Mouse (Mus musculus): ENCODE measurements around the gene Cacna1g. TPM values are rescaled to one million over a fixed set of nuclear protein-coding genes. Genes with fewer than 3 reads are reported as not detected.

Cacna1g gene
- 10 to 100 TPM; 83.4 to 92.5 TPM for total RNA-seq (2021)

DNA sequence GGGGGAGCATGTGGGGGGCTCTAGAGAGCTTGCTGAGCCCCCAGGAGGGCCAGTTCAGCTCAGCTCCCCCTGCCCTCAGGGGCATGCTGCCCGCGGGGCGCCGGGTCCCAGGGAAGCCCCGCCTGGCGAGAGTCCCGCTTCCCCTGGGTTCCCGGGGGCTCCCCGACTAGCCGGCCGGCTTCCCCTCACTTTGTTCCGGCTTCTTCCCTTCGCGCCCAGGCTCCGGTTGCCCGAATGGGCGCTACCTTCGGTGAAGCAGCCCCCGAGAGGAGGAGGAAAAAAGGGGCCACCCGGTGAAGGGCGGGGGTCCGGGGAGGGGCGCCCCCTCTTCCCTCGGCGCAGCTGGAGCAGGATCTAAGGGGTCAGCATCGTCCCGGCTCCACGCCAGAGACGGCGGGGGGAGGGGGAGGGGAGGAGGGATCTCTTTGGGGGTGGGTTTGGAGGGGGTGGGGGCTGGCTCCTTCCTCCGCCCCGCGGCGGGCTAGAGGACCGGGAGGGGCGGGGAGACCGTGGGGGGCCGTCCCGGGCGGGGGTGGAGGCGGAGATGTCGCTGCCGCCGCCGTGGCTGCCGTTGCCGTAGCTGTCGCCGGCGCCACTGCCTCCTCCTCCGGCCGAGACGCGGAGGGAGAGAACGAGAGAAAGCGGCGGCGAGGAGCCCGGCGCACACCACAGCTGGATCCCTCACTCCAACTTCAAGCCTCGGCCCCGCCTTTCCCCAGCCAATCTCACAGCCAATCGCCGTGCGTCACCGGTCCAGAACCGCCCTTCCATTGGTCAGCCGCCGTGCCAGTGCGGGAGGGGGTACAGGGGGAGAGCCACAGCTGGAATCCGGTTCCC lies at the start of gene Cacna1g:
Cacna1g (minus strand) TSS at position 492 of the 837 bp plus-strand sequence.
- peak; percentile 86 to 95 for DNase-seq (ENCODE audit: low spot score in 2 of 2)

GRCm38 (mm10) chr11:94521219-94521843 lies 47.3 kb upstream of the Cacna1g start, which contains the start of gene Mycbpap:
Mycbpap (minus strand) TSS chr11:94521742.
- peak; percentile 64 to 67 for DNase-seq (ENCODE audit: low spot score in 2 of 2)
- intact Hi-C loops (cut with DNase I), result no loop called here

More for the DNA sequence above, at the start of gene Cacna1g:
- intact Hi-C loops (cut with DNase I), result loop anchor here (2.0 to 5.0 kb wide), 2 partner anchors 49 to 147 kb away; partner anchors contain the start of gene Ankrd40

- intact Hi-C loops (cut with DNase I), result no loop called here
- no peak for DNase-seq (ENCODE audit: low spot score in 2 of 2)
Observed at GRCm38 (mm10) chr11:94513452-94513851, 39.5 kb upstream of the Cacna1g start.

DNA sequence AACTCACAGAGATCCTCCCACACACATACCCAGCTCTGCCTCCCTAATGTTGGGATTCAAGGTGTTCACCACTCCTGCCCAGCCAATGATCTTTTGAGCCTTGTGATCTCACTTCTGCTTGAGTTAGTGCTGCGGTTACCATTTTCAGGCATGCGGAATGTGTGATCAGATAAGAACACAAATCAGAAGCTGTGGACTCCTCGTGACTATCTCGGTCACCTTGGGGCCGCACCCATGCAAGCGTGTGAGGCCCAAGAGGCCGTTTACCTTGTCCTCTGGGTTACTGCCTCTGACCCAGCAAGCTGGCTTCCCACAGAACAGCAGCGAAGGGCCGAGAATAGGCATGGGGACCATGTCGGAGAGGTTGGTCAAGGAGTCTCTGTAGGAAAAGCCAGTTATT lies 35.0 kb upstream of the Cacna1g start:
- DNase-seq (ENCODE audit: low spot score in 2 of 2), result no peak
- intact Hi-C loops (cut with DNase I), result no loop called here

GRCm38 (mm10) chr11:94501482-94501881 lies 27.5 kb upstream of the Cacna1g start:
- intact Hi-C loops (cut with DNase I), result no loop called here
- no peak for DNase-seq (ENCODE audit: low spot score in 2 of 2)

DNA sequence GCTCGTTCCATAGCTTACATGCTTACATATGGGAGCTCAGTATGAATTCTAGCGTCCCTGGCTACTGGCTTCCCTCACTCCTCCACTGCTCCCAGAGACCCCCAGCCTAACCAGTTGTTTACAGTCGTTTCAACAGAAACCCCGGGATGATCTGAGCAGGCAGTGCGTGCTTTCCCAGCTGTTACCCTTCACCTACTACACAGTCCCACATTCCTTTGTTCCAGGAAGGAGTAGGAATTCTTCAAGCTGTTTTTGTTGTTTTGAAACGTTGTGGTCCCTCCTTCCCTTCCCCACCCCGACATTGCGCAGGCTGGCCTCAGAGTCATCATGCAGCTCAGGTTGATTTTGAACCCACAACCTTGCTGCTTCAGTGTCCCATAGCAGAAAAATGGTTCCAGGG lies 26.4 kb upstream of the Cacna1g start:
- DNase-seq (ENCODE audit: low spot score in 2 of 2), result no peak
- intact Hi-C loops (cut with DNase I), result no loop called here

DNA sequence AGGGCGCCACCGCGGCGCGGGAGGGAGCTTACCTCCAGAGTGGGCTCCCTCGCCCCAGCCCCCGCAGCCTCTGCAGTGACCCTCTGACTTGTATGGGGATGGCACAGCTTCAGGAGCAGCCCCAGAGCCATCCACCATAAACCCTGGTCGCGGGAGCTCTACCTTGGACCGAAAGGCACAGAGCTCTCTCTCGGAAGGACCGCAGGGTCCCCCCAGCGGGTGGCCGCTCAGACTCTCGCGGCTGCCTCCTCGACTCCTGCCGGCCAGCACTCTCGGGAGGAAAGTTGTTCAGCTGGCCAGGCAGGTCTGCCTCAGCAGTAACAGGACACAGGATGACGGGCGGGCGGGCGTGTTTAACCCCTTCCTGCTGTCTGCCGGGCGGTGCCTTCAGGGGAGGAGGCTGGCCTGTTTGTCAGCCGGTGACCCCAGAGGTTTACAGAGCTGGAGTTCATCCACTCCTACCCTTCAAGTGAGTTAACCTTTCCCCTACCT lies 25.7 kb upstream of the Cacna1g start, which contains the start of gene Epn3:
Epn3 (minus strand) TSS at position 314 of the 492 bp plus-strand sequence.
- intact Hi-C loops (cut with DNase I), result no loop called here
- no peak for DNase-seq (ENCODE audit: low spot score in 2 of 2)

DNA sequence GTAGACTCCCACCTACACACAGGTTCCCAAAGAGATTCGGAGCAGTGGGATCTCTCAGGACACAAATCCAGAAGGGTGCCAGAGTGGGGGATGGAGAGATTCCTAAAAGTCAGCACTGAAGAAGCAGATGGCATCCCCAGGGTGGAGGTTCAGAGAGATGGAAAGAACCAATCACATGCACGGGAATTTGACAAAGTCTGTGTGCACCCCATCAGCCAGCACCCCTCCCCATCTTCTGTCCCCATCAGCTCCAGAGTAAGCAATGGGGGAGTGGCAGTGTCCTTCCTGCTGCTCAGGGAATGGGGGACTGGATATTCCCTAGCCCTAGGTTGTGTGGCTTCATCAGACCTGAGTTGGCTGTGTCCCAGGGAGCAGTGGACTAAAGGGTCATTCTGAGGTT lies 25.0 kb upstream of the Cacna1g start:
- intact Hi-C loops (cut with DNase I), result no loop called here
- DNase-seq (ENCODE audit: low spot score in 2 of 2), result peak in 1 of 2 experiments; percentile 41

GRCm38 (mm10) chr11:94498093-94498996 lies 24.3 kb upstream of the Cacna1g start:
- DNase-seq (ENCODE audit: low spot score in 2 of 2), result peak; percentile 51 to 69
- intact Hi-C loops (cut with DNase I), result no loop called here

DNA sequence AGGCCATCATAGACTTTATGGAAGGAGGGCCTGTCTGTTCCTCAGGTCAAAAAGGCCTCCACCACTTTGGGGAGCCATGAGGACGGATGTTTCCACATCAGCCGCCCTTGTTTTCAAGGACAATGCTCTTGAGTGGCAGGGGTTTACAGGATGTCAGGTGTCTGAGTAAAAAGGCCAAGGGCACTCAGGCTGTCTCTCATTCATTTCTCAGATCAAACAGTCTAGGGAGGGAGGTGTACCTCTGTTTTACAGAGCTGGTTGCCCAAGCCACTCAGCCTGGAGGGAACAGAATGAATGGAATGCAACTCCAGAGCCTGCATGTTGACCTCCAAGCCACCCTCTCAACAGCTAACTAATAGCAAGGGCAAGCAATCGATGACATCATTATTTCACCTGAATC lies 21.4 kb upstream of the Cacna1g start:
- DNase-seq (ENCODE audit: low spot score in 2 of 2), result no peak
- intact Hi-C loops (cut with DNase I), result no loop called here

- intact Hi-C loops (cut with DNase I), result loop anchor here (2.0 kb wide), 1 partner anchor 57 kb away; the partner anchor contains the start of gene Rsad1
- no peak for DNase-seq (ENCODE audit: low spot score in 2 of 2)
Observed at GRCm38 (mm10) chr11:94491749-94492099, 17.7 kb upstream of the Cacna1g start.

GRCm38 (mm10) chr11:94491035-94491748 lies 17.2 kb upstream of the Cacna1g start:
- DNase-seq (ENCODE audit: low spot score in 2 of 2), result peak; percentile 42 to 71
- intact Hi-C loops (cut with DNase I), result loop anchor here (2.0 kb wide), 1 partner anchor 58 kb away; the partner anchor contains the start of gene Rsad1

DNA sequence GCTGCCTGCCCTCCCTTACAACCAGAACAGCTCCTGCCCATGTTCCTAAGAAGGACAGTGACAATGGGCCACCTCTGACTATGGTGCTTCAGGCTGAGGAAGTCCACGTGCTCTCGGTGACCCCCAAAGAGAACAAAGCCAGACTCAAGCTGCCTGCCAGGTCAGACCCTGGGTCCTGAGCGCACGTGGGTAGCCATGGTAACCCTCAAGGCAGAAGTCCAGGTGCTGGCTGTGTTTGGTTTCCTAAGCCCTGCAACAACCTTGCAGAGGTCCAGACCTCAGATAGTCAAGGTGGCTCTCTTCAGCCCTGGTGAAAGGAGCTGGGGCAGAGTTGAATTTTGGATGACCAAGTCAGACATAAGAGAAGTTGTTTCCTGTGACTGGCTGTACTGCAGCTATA lies 15.7 kb upstream of the Cacna1g start:
- intact Hi-C loops (cut with DNase I), result loop anchor here (2.0 to 10.0 kb wide), 2 partner anchors 59 to 355 kb away; partner anchors contain the start of gene Rsad1
- no peak for DNase-seq (ENCODE audit: low spot score in 2 of 2)

DNA sequence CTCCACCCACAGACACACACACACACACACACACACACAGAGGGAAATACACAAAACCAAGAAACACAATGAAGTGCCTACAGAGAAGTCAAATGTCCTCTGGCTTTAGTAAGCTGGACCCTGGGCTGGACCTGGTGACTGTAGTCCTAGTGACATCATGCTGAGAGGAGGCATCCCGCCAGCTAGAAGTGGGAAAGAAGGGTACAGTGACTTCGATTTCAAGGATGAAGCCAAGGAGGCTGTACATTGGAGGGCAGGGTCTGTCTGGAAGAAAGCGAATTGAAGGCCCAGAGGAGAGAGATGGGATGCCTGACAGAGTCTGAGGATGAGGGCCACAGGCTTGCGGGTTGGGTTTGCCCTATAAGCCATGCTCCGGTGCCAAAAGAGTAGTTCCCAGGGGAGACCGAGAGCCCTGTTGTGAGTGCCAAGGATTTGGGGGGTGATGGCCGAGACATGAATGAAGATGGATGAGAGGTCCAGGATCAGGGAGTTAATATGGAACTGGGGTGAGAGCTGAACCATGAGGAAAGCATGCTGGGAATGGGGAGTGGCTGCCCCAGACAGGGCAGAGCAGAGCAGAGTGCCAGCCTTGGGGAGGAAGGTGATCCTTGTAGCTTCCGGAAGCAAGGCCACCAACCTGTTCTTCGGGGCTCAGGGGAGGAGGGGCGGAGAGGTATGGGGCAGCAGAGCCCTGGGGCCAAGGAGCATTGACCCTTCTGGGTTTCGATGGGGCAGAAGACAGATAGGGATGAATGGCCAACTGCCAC lies 15.0 kb upstream of the Cacna1g start:
- intact Hi-C loops (cut with DNase I), result loop anchor here (10.0 kb wide), 1 partner anchor 354 kb away; no protein-coding TSS in a partner anchor
- DNase-seq (ENCODE audit: low spot score in 2 of 2), result no peak

- DNase-seq (ENCODE audit: low spot score in 2 of 2), result peak; percentile 90 to 91
- intact Hi-C loops (cut with DNase I), result loop anchor here (1.0 to 10.0 kb wide), 4 partner anchors 66 to 351 kb away; no protein-coding TSS in a partner anchor
Observed at GRCm38 (mm10) chr11:94486001-94486400, 12.0 kb upstream of the Cacna1g start, which contains the start of gene Spata20. Spata20 (minus strand) TSS chr11:94486179.

GRCm38 (mm10) chr11:94485223-94485622 lies 11.2 kb upstream of the Cacna1g start:
- intact Hi-C loops (cut with DNase I), result loop anchor here (10.0 kb wide), 1 partner anchor 350 kb away; no protein-coding TSS in a partner anchor
- DNase-seq (ENCODE audit: low spot score in 2 of 2), result no peak

DNA sequence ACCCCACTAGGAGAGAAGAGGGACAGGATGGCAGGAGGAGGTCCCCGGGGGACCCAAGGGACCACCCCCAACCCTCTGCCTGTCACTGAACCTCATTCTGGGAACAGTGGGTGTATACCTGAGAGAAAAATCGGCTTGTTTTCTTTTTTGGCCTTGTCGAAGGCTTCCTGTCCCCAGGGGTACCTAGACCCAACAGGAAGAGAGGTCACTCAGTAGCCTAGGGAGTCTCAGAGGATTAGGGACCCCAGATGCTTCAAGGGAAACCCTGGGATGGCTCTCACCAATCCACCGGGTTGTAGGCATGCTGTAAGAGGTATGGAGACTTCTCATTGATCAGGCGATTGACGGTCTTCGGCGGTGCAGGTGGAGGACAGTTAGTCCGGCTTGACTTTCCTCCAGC lies 10.6 kb upstream of the Cacna1g start:
- no peak for DNase-seq (ENCODE audit: low spot score in 2 of 2)
- intact Hi-C loops (cut with DNase I), result loop anchor here (10.0 kb wide), 1 partner anchor 350 kb away; no protein-coding TSS in a partner anchor

DNA sequence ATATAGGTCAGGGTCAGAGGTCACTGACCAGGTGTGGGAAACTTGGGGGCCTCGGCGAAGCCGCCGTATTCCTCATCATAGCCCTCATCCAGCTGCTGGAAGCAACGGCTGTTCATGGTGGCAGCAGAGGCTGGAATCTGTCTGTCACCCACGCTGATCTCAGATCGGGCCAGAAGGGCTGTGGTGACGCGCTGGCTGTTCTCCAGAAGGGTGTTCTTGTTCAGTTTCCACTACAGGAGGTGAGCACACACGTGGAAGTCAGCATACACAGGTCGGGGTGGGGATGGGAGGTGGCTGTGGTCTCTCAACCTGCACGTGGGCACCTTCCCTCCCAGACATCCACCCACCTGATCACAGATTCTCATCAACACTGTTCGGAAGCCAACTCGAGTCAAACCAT lies 9.9 kb upstream of the Cacna1g start:
- no peak for DNase-seq (ENCODE audit: low spot score in 2 of 2)
- intact Hi-C loops (cut with DNase I), result loop anchor here (10.0 kb wide), 1 partner anchor 349 kb away; no protein-coding TSS in a partner anchor
